Mouse (Mus musculus): ENCODE results near the gene Slc22a23. TPM values are rescaled to one million over a fixed set of nuclear protein-coding genes. Genes with fewer than 3 reads are reported as not detected.

Slc22a23 gene
- total RNA-seq, 2 experiments from 2014 or later: 10.3 to 10.9 TPM

- DNase-seq: no peak
These were observed 171.0 kb downstream of the Slc22a23 start for GRCm38 (mm10) chr13:34174025-34174424.

- no peak for DNase-seq
These were observed 181.5 kb downstream of the Slc22a23 start for GRCm38 (mm10) chr13:34163304-34163975.

- DNase-seq: peak; percentile 95
These were observed 182.3 kb downstream of the Slc22a23 start, which contains the start of gene Psmg4 for GRCm38 (mm10) chr13:34162491-34163303. Gene Psmg4 (plus strand): TSS chr13:34162964.

GRCm38 (mm10) chr13:34159926-34160325, 185.1 kb downstream of the Slc22a23 start:
- DNase-seq: no peak

- DNase-seq: no peak
These were observed 187.3 kb downstream of the Slc22a23 start for GRCm38 (mm10) chr13:34157596-34158157.

GRCm38 (mm10) chr13:34156840-34157185, 188.2 kb downstream of the Slc22a23 start:
- no peak for DNase-seq

GRCm38 (mm10) chr13:34156133-34156839, 188.7 kb downstream of the Slc22a23 start:
- no peak for DNase-seq

GRCm38 (mm10) chr13:34154931-34155272, 190.1 kb downstream of the Slc22a23 start:
- DNase-seq: peak; percentile 60

- DNase-seq: peak; percentile 67
These were observed 190.6 kb downstream of the Slc22a23 start for GRCm38 (mm10) chr13:34154217-34154930.

- DNase-seq: no peak
These were observed 191.5 kb downstream of the Slc22a23 start for GRCm38 (mm10) chr13:34153254-34154011.

- no peak for DNase-seq
These were observed 192.3 kb downstream of the Slc22a23 start for GRCm38 (mm10) chr13:34152695-34153094.

GRCm38 (mm10) chr13:34151425-34151824, 193.6 kb downstream of the Slc22a23 start:
- no peak for DNase-seq

- DNase-seq: no peak
These were observed 194.5 kb downstream of the Slc22a23 start for GRCm38 (mm10) chr13:34150271-34151027.

- DNase-seq: no peak
These were observed 195.4 kb downstream of the Slc22a23 start for GRCm38 (mm10) chr13:34149463-34150176.

- DNase-seq: peak; percentile 51
These were observed 196.1 kb downstream of the Slc22a23 start for GRCm38 (mm10) chr13:34148767-34149392.

GRCm38 (mm10) chr13:34148181-34148580, 196.8 kb downstream of the Slc22a23 start:
- no peak for DNase-seq

- DNase-seq: no peak
These were observed 198.1 kb downstream of the Slc22a23 start for GRCm38 (mm10) chr13:34146916-34147315.

GRCm38 (mm10) chr13:34143389-34143788, 201.6 kb downstream of the Slc22a23 start:
- DNase-seq: no peak

- no peak for DNase-seq
These were observed 208.4 kb downstream of the Slc22a23 start for GRCm38 (mm10) chr13:34136605-34137004.
